Mouse (Mus musculus) WW6 (cell line): Measurements from ENCODE around the gene Stx5a.
A peak's percentile ranks its signal among the peaks of the same experiment; 100 is the strongest.
"Not testable (repeated sequence)": the region's sequence is repeated elsewhere in the genome, so short reads cannot be mapped to it uniquely, and the experiment has no call there.

Experiments used
- DNase-seq: peaks from one replicate; pipeline ENCODE4 v3.0.0-alpha.2; 2013; ENCODE audit warnings: low read depth, low spot score

The Stx5a gene

GRCm38 (mm10) chr19:8715868-8716766 lies 25.1 kb upstream of the Stx5a start:
- no peak for DNase-seq

- DNase-seq, result no peak
Observed at GRCm38 (mm10) chr19:8716767-8717475, 24.3 kb upstream of the Stx5a start.

GRCm38 (mm10) chr19:8718357-8718756 lies 22.9 kb upstream of the Stx5a start:
- DNase-seq, result no peak

GRCm38 (mm10) chr19:8719037-8719436 lies 22.2 kb upstream of the Stx5a start:
- DNase-seq, result not testable (repeated sequence)

- no peak for DNase-seq
Observed at GRCm38 (mm10) chr19:8721378-8721777, 19.8 kb upstream of the Stx5a start.

- DNase-seq, result no peak
Observed at GRCm38 (mm10) chr19:8722021-8722420, 19.2 kb upstream of the Stx5a start.

GRCm38 (mm10) chr19:8722559-8722906 lies 18.7 kb upstream of the Stx5a start:
- DNase-seq, result no peak

GRCm38 (mm10) chr19:8722907-8723573 lies 18.2 kb upstream of the Stx5a start, which contains the start of gene Slc3a2:
TSS of gene Slc3a2 (minus strand) at chr19:8723369.
- peak; percentile 95 for DNase-seq

- DNase-seq, result no peak
Observed at GRCm38 (mm10) chr19:8723574-8724346, 17.5 kb upstream of the Stx5a start.

- no peak for DNase-seq
Observed at GRCm38 (mm10) chr19:8724392-8724791, 16.8 kb upstream of the Stx5a start.

- no peak for DNase-seq
Observed at GRCm38 (mm10) chr19:8725081-8725613, 16.1 kb upstream of the Stx5a start.

GRCm38 (mm10) chr19:8726609-8727390 lies 14.4 kb upstream of the Stx5a start:
- DNase-seq, result no peak

- peak; percentile 58 for DNase-seq
Observed at GRCm38 (mm10) chr19:8727495-8728114, 13.6 kb upstream of the Stx5a start.

- not testable (repeated sequence) for DNase-seq
Observed at GRCm38 (mm10) chr19:8728335-8729099, 12.7 kb upstream of the Stx5a start.

GRCm38 (mm10) chr19:8734334-8734733 lies 6.9 kb upstream of the Stx5a start:
- DNase-seq, result no peak

GRCm38 (mm10) chr19:8735389-8736159 lies 5.6 kb upstream of the Stx5a start, which contains the start of gene Wdr74:
TSS of gene Wdr74 (plus strand) at chr19:8735827.
- peak; percentile 84 for DNase-seq

GRCm38 (mm10) chr19:8736160-8736467 lies 5.1 kb upstream of the Stx5a start:
- no peak for DNase-seq

GRCm38 (mm10) chr19:8738911-8739310 lies 2.3 kb upstream of the Stx5a start:
- no peak for DNase-seq
